Mouse (Mus musculus) left cerebral cortex, postnatal 10 days (tissue): Measurements from ENCODE around the gene Gm42742. TPM values are rescaled to one million over a fixed set of nuclear protein-coding genes. Genes with fewer than 3 reads are reported as not detected.

Source experiments
- DNase-seq, 2 experiments: peaks; one replicate each; pipeline ENCODE4 v3.0.0; 2021 to 2022; ENCODE audit warnings: low spot score in 2 of 2, mixed read lengths in 1 of 2; ENCODE audit errors: extremely low spot score in 1 of 2
- intact Hi-C: fragments of 180-260 bp; cut with DNase I; formaldehyde crosslinking; loops from one replicate; pipeline ENCODE4 v1.15.1; 2025
- total RNA-seq, 2 experiments: library from RNA; stranded (reverse); gene quantifications; 2 replicates each; pipeline ENCODE4 v1.2.3; 2021

The Gm42742 gene
- total RNA-seq, 2 experiments from 2014 or later = 38.9 to 40.8 TPM

GRCm38 (mm10) chr7:127021563-127022527 lies 948 bp upstream of the Gm42742 start:
- intact Hi-C loops = loop anchor here (5.0 kb wide), 1 partner anchor 80 kb away; no protein-coding TSS in a partner anchor
- no peak for DNase-seq

DNA sequence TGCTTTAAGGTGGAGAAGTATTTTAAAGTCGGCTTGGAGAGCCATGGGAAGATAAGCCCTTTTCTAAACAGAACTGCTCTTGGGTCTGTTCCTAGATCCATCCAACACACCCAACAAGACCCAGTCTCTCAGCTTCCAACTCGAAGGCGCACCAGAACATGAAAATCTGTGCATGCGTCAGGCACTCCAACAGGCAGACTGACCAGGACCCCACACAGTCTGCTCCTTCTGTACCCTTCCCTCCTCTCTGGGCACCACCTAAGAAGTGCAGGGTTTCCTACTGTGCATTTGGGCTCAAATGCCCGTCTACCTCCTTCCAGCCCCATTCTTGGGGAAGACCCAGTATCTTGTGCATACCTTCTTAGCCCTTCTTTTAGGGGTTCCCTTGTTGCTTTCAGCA lies 406 bp downstream of the Gm42742 start:
- intact Hi-C loops = loop anchor here (5.0 kb wide), 1 partner anchor 82 kb away; no protein-coding TSS in a partner anchor
- no peak for DNase-seq

DNA sequence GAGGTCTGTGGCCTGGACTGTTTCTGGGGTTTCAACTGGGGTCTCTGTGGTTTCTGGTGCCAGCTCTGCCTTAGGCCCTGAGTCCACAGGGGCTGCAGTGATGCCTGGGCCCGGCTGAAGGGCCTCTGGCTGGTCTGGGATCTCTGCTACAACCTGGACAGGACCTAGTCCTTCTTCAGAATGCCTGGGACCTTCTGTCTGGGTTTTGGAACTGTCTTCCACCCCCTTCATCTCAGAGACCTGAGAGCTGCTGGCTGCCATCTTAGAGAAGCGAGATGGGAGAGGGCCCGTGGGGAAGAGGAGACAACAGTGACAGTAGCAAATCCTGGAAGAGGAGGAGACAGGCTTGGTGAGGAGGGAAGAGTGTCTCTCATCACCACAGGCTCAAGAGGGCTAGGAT lies 866 bp downstream of the Gm42742 start:
- no peak for DNase-seq
- intact Hi-C loops = loop anchor here (5.0 kb wide), 1 partner anchor 82 kb away; no protein-coding TSS in a partner anchor

GRCm38 (mm10) chr7:127019306-127019960 lies 1.5 kb downstream of the Gm42742 start:
- no peak for DNase-seq
- intact Hi-C loops = loop anchor here (5.0 kb wide), 1 partner anchor 42 kb away; the partner anchor contains the start of genes Cdipt and Cdiptos

- intact Hi-C loops = loop anchor here (5.0 kb wide), 1 partner anchor 41 kb away; the partner anchor contains the start of genes Cdipt and Cdiptos
Observed at GRCm38 (mm10) chr7:127018416-127019305, 2.2 kb downstream of the Gm42742 start.

GRCm38 (mm10) chr7:127017950-127018345 lies 2.9 kb downstream of the Gm42742 start:
- intact Hi-C loops = loop anchor here (5.0 kb wide), 1 partner anchor 41 kb away; the partner anchor contains the start of genes Cdipt and Cdiptos
- no peak for DNase-seq

More at GRCm38 (mm10) chr7:127018416-127019305, 2.2 kb downstream of the Gm42742 start:
- DNase-seq = no peak

- intact Hi-C loops = loop anchor here (5.0 kb wide), 1 partner anchor 40 kb away; the partner anchor contains the start of genes Cdipt and Cdiptos
Observed at GRCm38 (mm10) chr7:127016971-127017949, 3.6 kb downstream of the Gm42742 start, which contains the start of gene Pagr1a. Gene Pagr1a (minus strand): TSS chr7:127017352.

GRCm38 (mm10) chr7:127016486-127016938 lies 4.4 kb downstream of the Gm42742 start:
- peak in 1 of 2 experiments; percentile 79 for DNase-seq

More at GRCm38 (mm10) chr7:127016971-127017949, 3.6 kb downstream of the Gm42742 start, which contains the start of gene Pagr1a:
- DNase-seq = peak; percentile 96 to 98

DNA sequence TGATC lies 4.6 kb downstream of the Gm42742 start, which contains the start of gene Pagr1b:
Gene Pagr1b, minus strand, starts transcription at position 4 of the 5 bp plus-strand sequence.
- intact Hi-C loops = loop anchor here (5.0 kb wide), 1 partner anchor 39 kb away; the partner anchor contains the start of genes Cdipt and Cdiptos
- DNase-seq = no peak

More at GRCm38 (mm10) chr7:127016486-127016938, 4.4 kb downstream of the Gm42742 start:
- intact Hi-C loops = loop anchor here (5.0 kb wide), 1 partner anchor 39 kb away; the partner anchor contains the start of genes Cdipt and Cdiptos

- intact Hi-C loops = loop anchor here (5.0 kb wide), 1 partner anchor 39 kb away; the partner anchor contains the start of genes Cdipt and Cdiptos
- DNase-seq = no peak
Observed at GRCm38 (mm10) chr7:127016081-127016480, 4.8 kb downstream of the Gm42742 start.

DNA sequence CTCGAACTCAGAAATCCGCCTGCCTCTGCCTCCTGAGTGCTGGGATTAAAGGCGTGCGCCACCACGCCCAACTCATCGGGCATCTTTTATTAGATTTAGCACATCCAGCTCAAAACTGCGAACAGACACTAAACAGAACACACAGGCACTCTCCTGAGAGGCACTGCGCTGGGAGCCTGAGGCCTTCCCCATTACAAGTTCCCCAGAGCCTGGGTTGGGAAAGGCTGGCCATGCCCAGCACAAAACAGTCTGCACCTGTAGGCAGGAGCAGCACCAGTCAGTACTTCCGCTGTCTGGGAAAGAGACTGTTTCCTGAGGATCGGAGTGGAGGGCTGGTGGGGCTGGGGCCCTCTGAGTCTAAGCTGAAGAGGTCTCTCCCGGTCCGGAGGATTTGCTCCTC lies 5.9 kb downstream of the Gm42742 start:
- DNase-seq = no peak
- intact Hi-C loops = loop anchor here (5.0 kb wide), 1 partner anchor 38 kb away; the partner anchor contains the start of genes Cdipt and Cdiptos

GRCm38 (mm10) chr7:127014320-127014719 lies 6.6 kb downstream of the Gm42742 start, which contains the start of gene Mvp:
Gene Mvp (minus strand): TSS chr7:127014621.
- intact Hi-C loops = no loop called here
- DNase-seq = peak in 1 of 2 experiments; percentile 74

DNA sequence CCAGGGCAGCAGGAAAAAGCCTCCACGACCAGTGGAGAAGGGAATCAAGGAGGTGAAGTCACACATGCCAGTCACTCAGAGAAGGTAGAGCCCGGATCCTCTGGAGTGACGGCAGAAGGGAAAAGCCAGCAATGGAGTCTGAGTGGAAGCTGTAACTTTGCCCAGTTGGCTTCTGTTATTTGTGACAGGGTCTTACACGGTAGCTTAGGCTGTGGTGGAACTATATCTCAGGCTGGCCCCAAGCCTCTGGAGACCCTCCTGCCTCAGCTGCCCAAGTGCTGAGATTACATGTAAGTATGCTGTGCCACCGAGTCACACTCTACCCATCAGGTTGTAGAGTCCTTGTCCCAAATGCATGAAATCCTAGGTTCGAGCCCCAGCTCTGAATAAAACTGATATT lies 7.5 kb downstream of the Gm42742 start:
- no peak for DNase-seq
- intact Hi-C loops = no loop called here

GRCm38 (mm10) chr7:127012845-127013244 lies 8.1 kb downstream of the Gm42742 start:
- intact Hi-C loops = no loop called here
- DNase-seq = no peak

DNA sequence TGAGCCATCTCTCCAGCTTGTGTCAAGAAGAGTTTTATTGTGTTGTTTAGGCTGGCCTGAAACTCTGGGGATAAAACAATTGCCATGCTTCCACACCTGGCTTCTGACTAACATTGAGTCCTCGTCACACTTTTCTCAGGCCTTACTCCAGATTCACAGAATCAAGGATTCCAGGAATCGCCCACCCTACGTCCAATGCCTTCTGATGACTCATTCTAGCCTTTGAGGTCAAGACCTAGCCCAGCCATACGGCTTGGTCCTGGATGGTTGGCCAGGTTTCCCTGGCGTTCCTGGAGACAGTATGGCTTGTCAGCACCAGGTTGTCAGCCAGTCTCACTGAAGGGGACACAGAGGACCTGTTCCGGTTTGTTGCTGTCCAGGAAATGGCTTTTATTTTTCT lies 8.5 kb downstream of the Gm42742 start:
- intact Hi-C loops = no loop called here
- no peak for DNase-seq

- intact Hi-C loops = no loop called here
- DNase-seq = no peak
Observed at GRCm38 (mm10) chr7:127011717-127012116, 9.2 kb downstream of the Gm42742 start.

- intact Hi-C loops = no loop called here
- no peak for DNase-seq
Observed at GRCm38 (mm10) chr7:127011051-127011450, 9.8 kb downstream of the Gm42742 start.
